Mouse (Mus musculus): ENCODE data around the gene Zfp72. TPM values are rescaled to one million over a fixed set of nuclear protein-coding genes. Genes with fewer than 3 reads are reported as not detected.
A peak's percentile ranks its signal among the peaks of the same experiment; 100 is the strongest.

Gene Zfp72
- total RNA-seq (2021): 4.4 and 4.7 TPM in 2 replicates
- long read RNA-seq, full-length matches to known transcripts: 2 of 3 reads
- long read RNA-seq, partial matches to known transcripts: 0 of 3 reads
- long read RNA-seq, other reads (novel, unspliced or antisense): 1 of 3 reads

DNA sequence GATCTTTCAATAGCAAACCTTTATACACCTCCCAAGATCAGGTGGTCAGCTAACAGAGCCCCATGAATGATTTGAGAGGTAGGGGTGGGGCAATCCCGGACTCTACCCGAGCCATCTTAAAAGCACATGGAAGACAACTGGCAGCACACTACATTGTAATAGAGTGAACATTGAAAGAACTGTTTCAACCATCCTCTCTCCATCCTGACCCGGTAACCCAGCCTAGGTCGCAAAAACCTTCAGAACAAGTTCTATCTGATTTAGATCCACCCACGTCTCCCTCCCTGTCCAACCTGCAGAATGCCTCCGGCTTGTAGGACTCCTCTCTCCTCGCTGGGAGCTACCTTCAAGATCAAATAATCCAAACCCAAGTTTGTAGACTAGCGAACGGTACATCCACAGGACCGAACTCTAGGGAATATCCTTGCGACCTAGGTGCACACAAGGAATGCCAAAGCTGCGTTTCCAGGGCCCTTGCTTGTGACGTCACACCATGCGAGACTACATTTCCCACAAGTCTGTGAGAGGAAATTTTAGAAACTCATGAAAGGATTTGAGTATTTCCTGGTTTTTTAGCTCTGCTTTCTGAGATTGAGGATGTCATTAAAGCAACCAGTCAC, at the start of gene Zfp72:
TSS of gene Zfp72 (minus strand) at position 466 of the 620 bp plus-strand sequence.
- peak; percentile 54 for DNase-seq

DNA sequence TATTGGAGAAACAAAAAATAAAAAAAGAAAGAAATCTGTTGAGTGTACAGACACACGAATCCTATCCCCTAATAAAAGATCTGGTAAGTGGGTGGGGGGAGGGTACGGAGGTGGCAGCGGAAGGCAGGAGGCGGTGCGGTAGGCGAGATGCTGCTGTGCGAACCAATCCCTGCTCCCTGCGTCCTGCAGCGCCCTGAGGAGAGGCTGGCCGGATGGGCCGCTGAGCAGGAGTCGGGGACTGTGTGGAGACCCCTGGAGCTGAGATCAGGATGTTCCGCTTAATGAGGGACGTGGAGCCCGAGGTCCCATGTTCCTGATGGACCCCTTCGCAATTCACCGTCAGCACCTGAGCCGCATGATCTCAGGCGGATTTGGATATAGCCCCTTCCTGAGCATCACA, 49.3 kb upstream of the Zfp72 start:
- DNase-seq: no peak

- peak; percentile 60 for DNase-seq
Measured at GRCm38 (mm10) chr13:74399298-74399839, 8.7 kb upstream of the Zfp72 start, which contains the start of gene Ftl1-ps1. Ftl1-ps1 (plus strand) TSS chr13:74399694.

GRCm38 (mm10) chr13:74391156-74391555, 520 bp upstream of the Zfp72 start:
- DNase-seq: no peak

DNA sequence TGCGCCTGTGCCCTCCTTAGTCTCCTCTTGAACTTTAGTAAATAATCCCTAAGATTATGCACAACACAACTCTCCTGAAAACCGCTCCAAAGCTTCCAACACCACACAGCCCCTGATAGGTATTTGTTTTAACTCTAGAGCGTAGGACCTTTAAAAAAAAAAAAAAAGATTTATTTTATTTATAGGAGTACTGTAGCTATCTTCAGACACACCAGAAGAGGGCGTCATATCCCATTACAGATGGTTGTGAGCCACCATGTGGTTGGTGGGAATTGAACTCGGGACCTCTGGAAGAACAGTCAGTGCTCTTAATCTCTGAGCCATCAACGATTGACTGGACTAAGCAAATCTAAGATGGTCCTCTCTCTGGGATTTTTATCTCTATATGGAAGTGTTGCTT, 906 bp downstream of the Zfp72 start:
- DNase-seq: no peak

DNA sequence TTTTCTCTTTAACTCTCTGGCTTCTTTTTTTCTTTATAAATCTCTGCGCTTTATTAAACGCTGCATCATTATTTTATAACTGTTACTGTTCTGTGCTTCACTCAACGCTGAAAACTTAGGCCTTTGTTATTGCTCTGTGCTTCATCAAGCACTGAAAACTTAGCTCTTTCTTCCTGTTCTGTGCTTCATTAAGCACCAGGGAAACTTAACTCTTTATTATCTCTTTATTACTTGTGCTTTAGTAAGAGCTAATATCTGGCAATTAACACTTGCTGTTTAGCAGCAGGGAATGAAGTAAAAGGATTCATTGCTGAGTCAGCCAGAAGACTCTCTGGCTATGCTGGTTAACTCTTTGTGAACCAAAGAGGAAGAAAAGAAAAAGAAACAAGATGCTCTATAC, 8.3 kb downstream of the Zfp72 start:
- DNase-seq: no peak

DNA sequence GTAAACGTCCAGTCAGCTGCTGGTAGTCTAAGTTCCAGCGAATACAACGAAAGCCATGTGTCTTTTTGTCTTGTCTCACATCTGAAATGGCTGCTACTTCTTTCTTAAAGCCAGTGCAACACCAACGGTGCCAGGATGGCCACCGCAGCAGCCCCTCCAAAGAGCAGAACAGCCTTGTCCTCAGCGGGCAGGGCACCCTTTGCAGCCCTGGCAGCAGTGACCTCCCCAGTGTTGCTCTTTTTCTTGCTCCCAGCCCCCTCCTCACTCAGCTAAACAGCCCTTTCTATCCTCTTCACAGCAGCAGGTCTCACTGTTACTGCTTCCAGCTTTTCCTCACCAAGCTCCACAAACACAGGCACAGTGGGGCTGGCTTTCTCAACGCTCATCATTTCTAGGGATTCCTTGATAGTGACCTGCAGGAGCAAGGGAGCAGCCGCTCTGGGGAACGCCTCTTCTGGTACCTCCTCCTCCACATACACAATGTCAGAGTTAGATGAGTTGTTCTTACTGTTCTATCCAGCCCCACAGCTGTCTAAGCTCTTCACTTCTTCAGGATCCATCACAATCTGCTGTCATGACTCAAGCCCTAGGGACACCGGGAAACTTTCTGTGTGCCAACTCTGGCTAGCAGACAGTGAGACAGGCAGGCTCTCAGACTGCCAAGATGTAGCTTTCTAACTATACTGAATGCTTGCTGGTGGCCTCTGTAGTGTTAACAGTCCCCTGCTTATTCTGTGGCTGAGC, 8.9 kb downstream of the Zfp72 start:
- DNase-seq: no peak

- DNase-seq: peak; percentile 9
Measured at GRCm38 (mm10) chr13:74363859-74364235, 26.8 kb downstream of the Zfp72 start, which contains the start of gene Lrrc14b. Lrrc14b (minus strand) TSS chr13:74364005.

GRCm38 (mm10) chr13:74363176-74363858, 27.3 kb downstream of the Zfp72 start:
- DNase-seq: peak; percentile 6

- DNase-seq: no peak
Measured at GRCm38 (mm10) chr13:74362218-74362617, 28.4 kb downstream of the Zfp72 start.

GRCm38 (mm10) chr13:74356491-74356890, 34.1 kb downstream of the Zfp72 start:
- no peak for DNase-seq

- DNase-seq: no peak
Measured at GRCm38 (mm10) chr13:74350435-74350906, 40.2 kb downstream of the Zfp72 start.

GRCm38 (mm10) chr13:74349566-74350434, 40.8 kb downstream of the Zfp72 start, which contains the start of the genes Sdha and Ccdc127:
Sdha (minus strand) TSS chr13:74350280.
Ccdc127 (plus strand) TSS chr13:74350309.
- DNase-seq: peak; percentile 97

- DNase-seq: peak; percentile 6
Measured at GRCm38 (mm10) chr13:74341036-74341435, 49.6 kb downstream of the Zfp72 start.

GRCm38 (mm10) chr13:74329321-74329720, 61.3 kb downstream of the Zfp72 start:
- no peak for DNase-seq

Small RNA genes within 50 kb of the gene (microRNA-seq; reads per million reads assigned to microRNA genes)
- 0 reads per million in 2 experiments for gene Mir692-3

Other genes with a start within 250 kb of the Zfp72 start
- 47.9 and 67.9 TPM in 2 replicates for gene Exoc3, start 182.1 kb downstream of the Zfp72 start, total RNA-seq (2021)
- 1.1 and 1.7 TPM in 2 replicates for gene Ahrr, start 98.5 kb downstream of the Zfp72 start, total RNA-seq (2021)
- gene Pdcd6, start 73.3 kb downstream of the Zfp72 start, total RNA-seq (2021): 147 and 161 TPM in 2 replicates
- gene Sdha, start 40.6 kb downstream of the Zfp72 start, total RNA-seq (2021): 591 and 621 TPM in 2 replicates
- gene Ccdc127, start 40.5 kb downstream of the Zfp72 start, total RNA-seq (2021): 52.4 and 57.8 TPM in 2 replicates
- gene Lrrc14b, start 26.8 kb downstream of the Zfp72 start, total RNA-seq (2021): 0.24 and 0.43 TPM in 2 replicates
- gene Ftl1-ps1, start 8.9 kb upstream of the Zfp72 start, total RNA-seq (2021): 719 and 903 TPM in 2 replicates
- gene Zfp825, start 103.2 kb upstream of the Zfp72 start, total RNA-seq (2021): 13.7 and 13.8 TPM in 2 replicates
- 62.5 and 79.6 TPM in 2 replicates for gene Erap1, start 248.7 kb upstream of the Zfp72 start, total RNA-seq (2021)